Comparison of ENCODE assay signal across 8 mouse cellular contexts in the genomic region with DNA sequence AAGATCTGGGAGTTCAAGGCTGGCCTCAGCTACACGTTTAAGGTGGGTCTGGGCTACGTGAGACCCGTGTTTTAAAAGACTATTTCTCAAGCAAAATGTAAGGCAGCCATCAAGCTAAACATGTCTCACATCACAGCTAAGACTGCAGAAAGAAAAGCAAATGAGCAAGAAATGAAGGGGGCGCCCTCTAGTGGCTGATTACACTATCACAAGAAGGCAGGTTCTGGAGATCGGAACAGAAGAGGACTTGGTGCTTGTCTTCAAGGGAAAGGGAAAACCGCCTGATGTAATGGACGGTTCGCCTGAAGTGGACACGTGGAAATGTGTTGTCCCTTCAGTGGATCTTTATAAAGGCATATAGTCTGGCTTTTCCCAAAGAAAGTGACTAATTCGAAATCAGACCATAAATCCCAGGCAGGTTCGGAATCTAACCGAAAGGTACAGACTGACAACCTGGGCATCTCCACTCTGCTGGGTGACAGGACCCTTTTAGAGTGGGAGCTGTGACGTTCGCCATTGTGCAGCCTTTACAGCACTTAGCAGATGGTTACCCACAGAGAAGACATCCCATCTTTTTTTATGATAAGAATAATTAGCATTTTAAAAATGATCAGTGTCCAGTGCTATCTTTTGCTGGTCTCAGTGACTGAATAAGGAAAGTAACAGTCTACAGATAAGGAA. TPM values are rescaled to one million over a fixed set of nuclear protein-coding genes. Genes with fewer than 3 reads are reported as not detected.
A peak's percentile ranks its signal among the peaks of the same experiment; 100 is the strongest.
DNase-seq lines count a peak whose midpoint lies in the region; ATAC-seq and TF ChIP-seq lines count a peak whose summit lies in the region.

No protein-coding gene starts in this region.

- intact Hi-C loops in gastrocnemius, postnatal 14 days (cut with DNase I; ENCODE audit: low total_unique reads) = no loop called here

- no peak overlapping the region for H3K27ac ChIP-seq in liver, embryonic 14.5 days
- no peak overlapping the region for H3K27ac ChIP-seq in neural tube, embryonic 14.5 days (ENCODE audit: low read depth, low read length)

- no peak for TF ChIP-seq EP300 in liver, embryonic 14.5 days (IDR thresholded peaks at IDR 0.05; ENCODE audit: low read depth)

- H3K27me3 ChIP-seq in liver, embryonic 14.5 days (ENCODE audit: control insufficient read depth, insufficient read depth, low read length) = no peaks in the 10 kb centered on the region
- no peaks in the 10 kb centered on the region for H3K27me3 ChIP-seq in neural tube, embryonic 14.5 days (ENCODE audit: control insufficient read depth, insufficient read depth, low read length)

- 18% methylated on average over 14 of the region's 14 CpGs for WGBS in liver, embryonic 14.5 days (ENCODE audit: insufficient replicate concordance)
- WGBS in neural tube, embryonic 14.5 days = 27% methylated on average over 14 of the region's 14 CpGs

- no peak overlapping the region for H3K4me2 ChIP-seq in liver, embryonic 14.5 days (ENCODE audit: low read depth)
- no peak overlapping the region for H3K4me2 ChIP-seq in neural tube, embryonic 14.5 days (ENCODE audit: low read depth, low read length)

- H3K4me1 ChIP-seq in liver, embryonic 14.5 days (replicated peaks; ENCODE audit: control insufficient read depth in 2 of 2, insufficient read depth in 2 of 2, low read length in 1 of 2) = no peaks in the 10 kb centered on the region
- H3K4me1 ChIP-seq in neural tube, embryonic 14.5 days (ENCODE audit: control insufficient read depth, insufficient read depth, low read length) = no peaks in the 10 kb centered on the region

- no peaks in the 10 kb centered on the region for H3K36me3 ChIP-seq in liver, embryonic 14.5 days (replicated peaks; ENCODE audit: control insufficient read depth, insufficient read depth, low read depth)
- no peaks in the 10 kb centered on the region for H3K36me3 ChIP-seq in neural tube, embryonic 14.5 days (ENCODE audit: control insufficient read depth, insufficient read depth, low read length)

- H3K9ac ChIP-seq in liver, embryonic 14.5 days (replicated peaks) = no peak overlapping the region
- no peak overlapping the region for H3K9ac ChIP-seq in neural tube, embryonic 14.5 days (replicated peaks; ENCODE audit: low read depth, low read length)

- TF ChIP-seq CTCF in liver, embryonic 14.5 days (IDR thresholded peaks at IDR 0.05; ENCODE audit: low read depth) = peak; percentile 88

- peak; percentile 67 for ATAC-seq in common myeloid progenitor, adult 5-6 weeks (replicated peaks; ENCODE audit: low read depth, poor library complexity, severe bottlenecking)
- no peak for ATAC-seq in liver, embryonic 14.5 days (ENCODE audit: insufficient read depth)
- peak; percentile 52; the same call in 1 of the 2 replicates for ATAC-seq in neural tube, embryonic 14.5 days (ENCODE audit: low read depth)

- H3K9me3 ChIP-seq in liver, embryonic 14.5 days (ENCODE audit: control insufficient read depth, low read length) = no peaks in the 10 kb centered on the region
- H3K9me3 ChIP-seq in neural tube, embryonic 14.5 days (ENCODE audit: control insufficient read depth, low read length) = no peaks in the 10 kb centered on the region

- peak; percentile 87 to 88 for DNase-seq in B cell, adult 2 months
- peak; percentile 87 for DNase-seq in adipocyte (ENCODE audit: low spot score)
- DNase-seq in gastrocnemius, postnatal 14 days = peak; percentile 64
- DNase-seq in kidney, postnatal 14 days = peak; percentile 73
- DNase-seq in liver, embryonic 14.5 days (ENCODE audit: low read depth in 3 of 3, low spot score in 3 of 3) = peak; percentile 34 to 39 (median 37)
- DNase-seq in testis, postnatal 10 days (ENCODE audit: low spot score) = peak; percentile 86

- H3K4me3 ChIP-seq in liver, embryonic 14.5 days (ENCODE audit: insufficient read depth in 1 of 2, low read depth in 2 of 2, low read length in 2 of 2) = no peak overlapping the region
- no peak overlapping the region for H3K4me3 ChIP-seq in neural tube, embryonic 14.5 days (ENCODE audit: low read depth, low read length)

RNA-seq across cellular contexts. Expression of gene Pttg1, which starts 13.1 kb away (rescaled TPM):
- 35.1 and 48.4 TPM in 2 replicates for total RNA-seq in common myeloid progenitor, adult 5-6 weeks (2017)
- total RNA-seq in gastrocnemius, postnatal 14 days (2021) = 10 to 100 TPM; 26.5 to 30.2 TPM
- 24.9 and 35.0 TPM in 2 replicates for polyA plus RNA-seq in liver, embryonic 14.5 days (2012; rRNA removed)
- 51.0 and 58.2 TPM in 2 replicates for polyA plus RNA-seq in liver, embryonic 14.5 days (2014; fragmentation: Nextera tagmentation; extraction: Ambion mirVana)
- 36.1 and 40.3 TPM in 2 replicates for polyA plus RNA-seq in neural tube, embryonic 14.5 days (2014; fragmentation: Nextera tagmentation; extraction: Ambion mirVana)

RNA-seq across cellular contexts. Expression of gene Slu7, which starts 20.6 kb away (rescaled TPM):
- 86.7 and 97.6 TPM in 2 replicates for total RNA-seq in common myeloid progenitor, adult 5-6 weeks (2017)
- 10 to 100 TPM; 27.8 to 27.9 TPM for total RNA-seq in gastrocnemius, postnatal 14 days (2021)
- 2.1 and 4.9 TPM in 2 replicates for polyA plus RNA-seq in liver, embryonic 14.5 days (2012; rRNA removed)
- 20.8 and 24.1 TPM in 2 replicates for polyA plus RNA-seq in liver, embryonic 14.5 days (2014; fragmentation: Nextera tagmentation; extraction: Ambion mirVana)
- 64.2 and 65.2 TPM in 2 replicates for polyA plus RNA-seq in neural tube, embryonic 14.5 days (2014; fragmentation: Nextera tagmentation; extraction: Ambion mirVana)

Comparison
In these comparisons a context has a peak if more than half of its experiments do, and no peak if none do; other contexts are left out.
1. DNase-seq: peak in every context shown above with its lines; median percentile 88 in B cell, adult 2 months; 87 in adipocyte; 86 in testis, postnatal 10 days; 73 in kidney, postnatal 14 days; 64 in gastrocnemius, postnatal 14 days; 37 in liver, embryonic 14.5 days.